ENCODE assay signal across 16 mouse cellular contexts in genomic region chr17:82432678-82433077, GRCm38 (mm10).
"Had no signal": no experiment of that assay in that cellular context is flagged by ENCODE, and none has a peak within 500 bp of the region (broad histone marks: within the 10 kb centered on the region; RNA-seq: fewer than 3 reads in every experiment).

No protein-coding gene starts in this region.

- H3K4me1 ChIP-seq: limb, embryonic 15.5 days; liver, embryonic 12.5 days; lung, embryonic 15.5 days; midbrain, embryonic 15.5 days; neural tube, embryonic 13.5 days; stomach, embryonic 15.5 days had no signal

- H3K4me3 ChIP-seq: left cerebral cortex, adult 2 months; limb, embryonic 15.5 days; liver, embryonic 12.5 days; lung, embryonic 15.5 days; midbrain, embryonic 15.5 days; neural tube, embryonic 13.5 days; stomach, embryonic 15.5 days had no signal

- H3K9ac ChIP-seq: limb, embryonic 15.5 days; liver, embryonic 12.5 days; lung, embryonic 15.5 days; midbrain, embryonic 15.5 days; neural tube, embryonic 13.5 days; stomach, embryonic 15.5 days had no signal

- DNase-seq: kidney, postnatal 14 days; lung, postnatal 14 days; retina, postnatal 1 day; right cerebral cortex, postnatal 4 days; thymus, adult 2 months; thymus, postnatal 25 days had no signal

- ATAC-seq: hindbrain, embryonic 16.5 days; inflammation-experienced regulatory T-cells, adult 6 months; intestine, postnatal 0 days; liver, embryonic 12.5 days; midbrain, embryonic 15.5 days had no signal

- H3K27me3 ChIP-seq: limb, embryonic 15.5 days; liver, embryonic 12.5 days; lung, embryonic 15.5 days; midbrain, embryonic 15.5 days; neural tube, embryonic 13.5 days; stomach, embryonic 15.5 days had no signal

- H3K4me2 ChIP-seq: limb, embryonic 15.5 days; liver, embryonic 12.5 days; lung, embryonic 15.5 days; midbrain, embryonic 15.5 days; neural tube, embryonic 13.5 days; stomach, embryonic 15.5 days had no signal

- H3K36me3 ChIP-seq: limb, embryonic 15.5 days; liver, embryonic 12.5 days; lung, embryonic 15.5 days; midbrain, embryonic 15.5 days; neural tube, embryonic 13.5 days; stomach, embryonic 15.5 days had no signal

- H3K9me3 ChIP-seq: limb, embryonic 15.5 days; liver, embryonic 12.5 days; lung, embryonic 15.5 days; midbrain, embryonic 15.5 days; neural tube, embryonic 13.5 days; stomach, embryonic 15.5 days had no signal

- H3K27ac ChIP-seq: left cerebral cortex, adult 2 months; limb, embryonic 15.5 days; liver, embryonic 12.5 days; lung, embryonic 15.5 days; midbrain, embryonic 15.5 days; neural tube, embryonic 13.5 days; stomach, embryonic 15.5 days had no signal
